In genomic region chr6:114272279-114272678, GRCm38 (mm10) we compare ENCODE assay signal across 10 mouse cellular contexts. TPM values are rescaled to one million over a fixed set of nuclear protein-coding genes. Genes with fewer than 3 reads are reported as not detected.
DNase-seq lines count a peak whose midpoint lies in the region; ATAC-seq and TF ChIP-seq lines count a peak whose summit lies in the region.
"Had no signal": no experiment of that assay in that cellular context is flagged by ENCODE, and none has a peak within 500 bp of the region (broad histone marks: within the 10 kb centered on the region; RNA-seq: fewer than 3 reads in every experiment).

No protein-coding gene starts in this region.

- peak; percentile 60; the same call in 1 of the 2 replicates for ATAC-seq in lung, embryonic 14.5 days (ENCODE audit: insufficient read depth)
- no peak; the same call in 1 of the 2 replicates for ATAC-seq in lung, postnatal 0 days
- ATAC-seq in heart, embryonic 16.5 days (replicated peaks; ENCODE audit: extremely low read depth, insufficient read depth, low FRiP score) = 0 out of 2 replicates have a peak, but pooled peaks have one; percentile 35

- 58% methylated on average over 15 of the region's 15 CpGs for WGBS in lung, embryonic 14.5 days
- WGBS in lung, postnatal 0 days = 61% methylated on average over 15 of the region's 15 CpGs
- WGBS in heart, embryonic 16.5 days = 42% methylated on average over 15 of the region's 15 CpGs

- no peak overlapping the region for H3K4me2 ChIP-seq in lung, embryonic 14.5 days
- H3K4me2 ChIP-seq in lung, postnatal 0 days (replicated peaks; ENCODE audit: low read depth, low read length) = no peak overlapping the region
- no peak overlapping the region for H3K4me2 ChIP-seq in heart, embryonic 16.5 days (ENCODE audit: low read depth, low read length)

- H3K27me3 ChIP-seq in lung, embryonic 14.5 days (ENCODE audit: insufficient read depth, low read length) = peaks cover 8% of the 10 kb centered on the region
- no peaks in the 10 kb centered on the region for H3K27me3 ChIP-seq in lung, postnatal 0 days (replicated peaks; ENCODE audit: insufficient read depth, low read length)
- peaks cover 28% of the 10 kb centered on the region for H3K27me3 ChIP-seq in heart, embryonic 16.5 days (ENCODE audit: control insufficient read depth, insufficient read depth, low read length)

- H3K36me3 ChIP-seq in lung, embryonic 14.5 days (ENCODE audit: insufficient read depth) = no peaks in the 10 kb centered on the region
- H3K36me3 ChIP-seq in lung, postnatal 0 days (ENCODE audit: insufficient read depth, low read length) = no peaks in the 10 kb centered on the region
- no peaks in the 10 kb centered on the region for H3K36me3 ChIP-seq in heart, embryonic 16.5 days (ENCODE audit: control insufficient read depth, insufficient read depth)

- DNase-seq in adrenal gland, postnatal 14 days = peak; percentile 27
- DNase-seq in adrenal gland, postnatal 25 days = no peak
- DNase-seq in lung, embryonic 14.5 days = peak; percentile 72
- no peak for DNase-seq in lung, postnatal 0 days (ENCODE audit: low spot score)
- DNase-seq in cerebellum, adult 9-10 months = peak; percentile 79
- no peak for DNase-seq in spleen, adult 18-20 months
- no peak for DNase-seq in spleen, adult 12 weeks (ENCODE audit: low spot score)

- H3K9me3 ChIP-seq in lung, embryonic 14.5 days (ENCODE audit: low read depth, low read length) = no peaks in the 10 kb centered on the region
- no peaks in the 10 kb centered on the region for H3K9me3 ChIP-seq in lung, postnatal 0 days (ENCODE audit: low read length)
- no peaks in the 10 kb centered on the region for H3K9me3 ChIP-seq in heart, embryonic 16.5 days (replicated peaks; ENCODE audit: control insufficient read depth, low read length)

- no peak overlapping the region for H3K4me3 ChIP-seq in lung, embryonic 14.5 days (ENCODE audit: low read depth, low read length)
- H3K4me3 ChIP-seq in lung, postnatal 0 days (ENCODE audit: low read depth, low read length) = no peak overlapping the region
- H3K4me3 ChIP-seq in heart, embryonic 16.5 days (ENCODE audit: low read length) = no peak overlapping the region

- H3K27ac ChIP-seq in lung, embryonic 14.5 days (ENCODE audit: low read depth) = no peak overlapping the region
- no peak overlapping the region for H3K27ac ChIP-seq in lung, postnatal 0 days (ENCODE audit: low read length)
- H3K27ac ChIP-seq in heart, embryonic 16.5 days (ENCODE audit: low read length) = no peak overlapping the region
- H3K27ac ChIP-seq: macrophage had no signal

- no peak for TF ChIP-seq EP300 in lung, postnatal 0 days (IDR thresholded peaks at IDR 0.05)

- no peak overlapping the region for H3K9ac ChIP-seq in lung, embryonic 14.5 days
- H3K9ac ChIP-seq in lung, postnatal 0 days (replicated peaks; ENCODE audit: low read depth) = no peak overlapping the region
- H3K9ac ChIP-seq in heart, embryonic 16.5 days (ENCODE audit: low read length) = no peak overlapping the region

- TF ChIP-seq CTCF in lung, embryonic 14.5 days (IDR thresholded peaks at IDR 0.05; ENCODE audit: low read depth) = no peak
- no peak for TF ChIP-seq CTCF in lung, postnatal 0 days (IDR thresholded peaks at IDR 0.05)

- H3K4me1 ChIP-seq in lung, embryonic 14.5 days (ENCODE audit: insufficient read depth) = no peaks in the 10 kb centered on the region
- no peaks in the 10 kb centered on the region for H3K4me1 ChIP-seq in lung, postnatal 0 days (ENCODE audit: insufficient read depth, low read depth, low read length)
- no peaks in the 10 kb centered on the region; the same call in 1 of the 2 replicates for H3K4me1 ChIP-seq in heart, embryonic 16.5 days (ENCODE audit: control insufficient read depth, insufficient read depth, low read length)

RNA-seq across cellular contexts. Expression of gene Slc6a1, which starts 10.2 kb away (rescaled TPM):
- 0.45 TPM in 1 of 2 replicates, not detected in the other for total RNA-seq in adrenal gland, postnatal 14 days (2021)
- not detected in 2 replicates for total RNA-seq in adrenal gland, postnatal 25 days (2021)
- 0.46 TPM in 1 of 2 replicates, not detected in the other for polyA plus RNA-seq in lung, embryonic 14.5 days (2014; fragmentation: Nextera tagmentation; extraction: Ambion mirVana)
- polyA plus RNA-seq in lung, postnatal 0 days (2015; fragmentation: Nextera tagmentation; extraction: Ambion mirVana) = not detected in 2 replicates
- polyA plus RNA-seq in heart, embryonic 16.5 days (2015; fragmentation: Nextera tagmentation; extraction: Ambion mirVana) = 0.32 and 0.42 TPM in 2 replicates
- total RNA-seq: granulocyte monocyte progenitor cell, adult 5-6 weeks had no signal
- polyA plus RNA-seq: macrophage had no signal

Comparison
In these comparisons a context has a peak if more than half of its experiments do, and no peak if none do; other contexts are left out.
1. DNase-seq: peak in adrenal gland, postnatal 14 days (single experiment), lung, embryonic 14.5 days (single experiment) and cerebellum, adult 9-10 months (single experiment); none in adrenal gland, postnatal 25 days (single experiment), lung, postnatal 0 days (single experiment), spleen, adult 18-20 months (0 of 2) and spleen, adult 12 weeks (single experiment).